Mouse (Mus musculus): ENCODE measurements around the gene Smco4. TPM values are rescaled to one million over a fixed set of nuclear protein-coding genes. Genes with fewer than 3 reads are reported as not detected.

Gene Smco4
- total RNA-seq, 2 experiments from 2014 or later: 29.0 to 35.2 TPM

DNA sequence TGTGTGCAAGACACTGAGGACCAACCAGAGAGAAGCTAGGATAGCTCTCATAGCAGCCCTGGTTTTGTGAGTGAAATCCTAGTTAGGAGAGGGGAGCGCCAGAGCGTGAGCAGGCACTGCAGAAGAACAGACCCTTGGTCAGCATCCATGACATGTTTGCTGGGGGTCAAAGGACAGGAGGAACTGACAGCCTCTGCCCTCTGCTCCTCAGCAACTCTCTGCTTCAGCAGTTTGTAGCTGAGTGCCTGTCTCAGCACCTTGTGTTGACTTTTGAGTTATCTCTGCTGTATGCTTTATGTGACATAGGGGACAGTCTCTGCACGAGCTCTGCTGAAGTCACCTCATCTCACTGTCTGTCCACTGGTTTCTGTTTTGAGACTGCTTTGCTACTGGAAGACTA, 13.6 kb downstream of the Smco4 start:
- DNase-seq: no peak

DNA sequence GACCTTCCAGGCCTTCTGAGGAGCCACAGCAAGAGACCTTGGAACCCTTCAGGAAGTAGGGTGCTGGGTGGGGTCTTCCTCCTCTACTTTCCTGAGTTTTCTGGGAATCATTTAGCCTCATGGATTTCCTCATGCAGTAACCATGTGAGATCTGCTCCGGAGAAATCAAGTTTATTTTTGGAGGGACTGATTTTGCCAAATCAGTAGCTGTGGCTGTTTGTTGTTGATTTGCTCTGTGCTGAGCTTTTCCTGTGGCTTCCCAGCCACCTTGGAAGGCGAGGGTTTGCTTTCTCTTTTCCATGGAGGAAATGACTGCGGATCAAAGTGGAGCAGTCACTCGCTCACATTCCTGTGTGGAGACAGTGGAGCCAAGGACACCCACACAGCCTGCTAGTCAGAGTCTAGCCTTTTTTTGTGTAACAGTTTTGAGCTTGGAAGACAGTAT, 14.2 kb downstream of the Smco4 start:
- peak; percentile 45 to 60 for DNase-seq

- no peak for DNase-seq
These were observed 16.1 kb downstream of the Smco4 start for GRCm38 (mm10) chr9:15509363-15509762.

DNA sequence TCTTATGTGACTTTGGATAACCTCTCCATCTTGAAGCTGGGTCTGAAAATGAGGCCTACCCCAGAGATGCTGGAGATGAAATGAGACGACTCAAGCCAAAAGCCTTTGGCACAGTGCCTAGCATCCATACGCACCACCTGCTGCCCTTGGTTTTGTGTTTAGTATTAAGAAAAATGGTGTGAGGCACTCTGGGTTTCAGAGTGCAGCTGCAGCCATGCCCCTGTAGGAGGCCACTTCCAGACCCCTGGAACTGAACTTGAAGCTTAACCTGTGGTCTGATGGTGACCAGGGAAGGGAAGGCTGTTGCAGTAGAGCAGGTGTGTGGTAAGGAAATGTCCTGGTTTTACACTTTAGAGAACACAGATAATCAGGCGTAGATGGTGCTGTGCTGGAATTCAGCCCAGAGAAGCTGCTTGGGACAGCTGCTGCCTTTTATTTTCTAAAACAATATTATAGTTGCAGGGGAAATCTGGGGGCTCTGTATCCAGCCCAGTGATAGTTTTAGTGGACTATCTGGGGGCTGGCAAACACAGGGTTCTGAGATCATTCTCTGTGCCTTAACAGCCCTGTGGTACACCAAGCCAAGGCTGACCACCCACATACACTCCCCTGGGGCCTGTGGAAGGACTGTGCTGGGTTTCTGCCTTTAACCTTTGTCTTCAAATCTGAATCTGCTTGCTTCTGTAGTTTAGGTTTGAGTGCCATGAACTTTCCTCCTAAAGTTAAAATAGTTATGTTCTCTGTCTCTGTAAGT, 17.5 kb downstream of the Smco4 start:
- DNase-seq: no peak

- DNase-seq: no peak
These were observed 19.7 kb downstream of the Smco4 start for GRCm38 (mm10) chr9:15512918-15513317.

DNA sequence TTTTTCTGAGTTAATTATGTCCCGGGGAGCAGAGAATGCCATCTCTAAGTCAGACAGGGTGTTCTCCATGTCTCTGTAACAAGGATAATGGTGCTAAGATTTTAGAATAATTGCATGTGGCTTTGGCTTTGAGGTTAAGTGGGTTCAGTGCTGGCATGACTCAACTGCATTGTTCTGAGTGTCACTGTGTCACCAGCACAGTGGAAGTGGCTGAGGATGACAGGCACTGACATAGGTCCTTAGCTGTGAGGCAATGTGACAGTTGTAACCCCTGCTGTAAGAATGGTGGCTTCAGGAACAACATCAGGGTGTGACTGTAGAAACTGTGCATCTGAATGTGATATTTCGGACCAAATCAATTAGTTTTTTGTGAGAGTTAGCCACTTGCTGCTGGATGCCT, 22.8 kb downstream of the Smco4 start:
- DNase-seq: no peak

GRCm38 (mm10) chr9:15517979-15518378, 24.7 kb downstream of the Smco4 start:
- peak; percentile 74 to 75 for DNase-seq

DNA sequence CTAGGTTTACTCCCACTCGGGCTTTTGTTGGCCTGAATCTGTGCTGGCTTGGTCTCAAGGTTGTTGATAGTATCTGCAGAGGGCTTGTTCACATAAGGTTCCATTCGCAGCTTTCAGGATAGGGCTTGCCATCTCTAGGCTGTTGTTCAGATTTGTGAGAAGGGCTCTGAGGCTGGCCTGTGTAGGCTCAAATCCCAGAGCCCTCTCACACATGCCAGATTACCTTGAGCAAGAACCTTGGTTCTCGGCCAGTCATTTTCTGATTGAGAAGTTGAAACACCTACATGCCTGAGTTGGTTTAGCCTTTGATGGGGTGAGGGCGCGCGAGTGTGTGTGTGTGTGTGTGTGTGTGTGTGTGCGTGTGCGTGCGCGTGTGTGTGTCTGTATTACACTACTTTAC, 29.1 kb downstream of the Smco4 start:
- peak; percentile 44 to 59 for DNase-seq

DNA sequence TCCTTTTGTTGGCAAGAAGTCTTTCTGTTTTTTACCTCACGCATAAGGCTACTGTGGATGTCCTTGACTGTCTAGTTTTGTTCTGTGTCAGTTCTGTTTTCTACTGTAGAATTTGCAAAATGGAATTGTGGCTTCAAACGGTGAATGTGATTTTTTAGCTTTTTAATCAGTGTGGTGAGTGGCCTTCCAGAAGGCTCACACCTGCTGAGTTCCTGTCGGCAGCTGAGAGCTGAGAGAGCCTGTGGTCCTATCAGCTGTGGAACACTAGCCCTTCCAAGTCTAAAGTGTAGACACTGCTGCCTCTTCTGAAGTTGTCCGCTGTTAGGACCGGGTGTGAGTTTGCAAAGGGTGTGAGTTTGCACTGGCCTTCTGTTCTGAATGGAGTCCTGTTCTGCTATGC, 29.7 kb downstream of the Smco4 start:
- no peak for DNase-seq

- peak; percentile 53 to 58 for DNase-seq
These were observed 30.4 kb downstream of the Smco4 start for GRCm38 (mm10) chr9:15523646-15524045.

DNA sequence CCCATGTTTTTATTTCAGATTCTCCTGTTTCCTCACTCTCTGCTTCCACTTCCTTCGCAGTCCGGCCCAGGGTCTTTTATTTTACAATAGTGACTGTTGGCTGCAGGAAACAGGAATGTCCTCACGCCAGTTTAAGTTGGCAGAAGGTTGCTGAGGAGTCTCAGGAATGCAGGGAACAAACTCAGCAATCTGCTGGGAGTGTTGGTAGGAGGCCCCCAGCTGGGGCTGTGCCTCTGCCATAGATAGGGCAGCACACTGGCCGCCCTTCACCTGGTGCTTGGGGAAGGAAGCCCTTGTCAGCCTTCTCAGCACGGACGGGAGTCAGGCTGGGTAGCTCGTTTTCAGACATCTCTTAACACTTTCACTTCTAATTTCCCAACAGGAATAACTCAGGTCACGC, 32.0 kb downstream of the Smco4 start:
- peak in 1 of 2 experiments; percentile 41 for DNase-seq

DNA sequence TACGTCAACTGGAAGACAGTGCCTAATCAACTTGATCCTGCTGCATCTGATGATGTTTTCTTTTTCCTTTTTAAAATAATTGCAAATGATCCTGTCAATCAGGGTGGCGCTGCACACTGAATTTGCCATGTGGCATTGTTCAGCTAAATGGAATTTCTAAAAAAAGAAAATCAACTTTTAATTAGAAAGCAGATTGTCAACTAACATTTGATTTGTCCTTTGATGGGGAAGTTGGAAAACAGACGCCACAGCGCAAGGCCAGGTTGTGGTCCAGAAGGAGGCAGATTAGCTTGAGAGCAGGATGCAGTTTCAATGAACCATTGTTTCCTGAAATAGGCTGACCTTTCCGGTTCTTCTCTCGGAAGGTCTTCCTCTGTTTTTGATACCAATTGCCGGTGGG, 33.3 kb downstream of the Smco4 start:
- DNase-seq: no peak

DNA sequence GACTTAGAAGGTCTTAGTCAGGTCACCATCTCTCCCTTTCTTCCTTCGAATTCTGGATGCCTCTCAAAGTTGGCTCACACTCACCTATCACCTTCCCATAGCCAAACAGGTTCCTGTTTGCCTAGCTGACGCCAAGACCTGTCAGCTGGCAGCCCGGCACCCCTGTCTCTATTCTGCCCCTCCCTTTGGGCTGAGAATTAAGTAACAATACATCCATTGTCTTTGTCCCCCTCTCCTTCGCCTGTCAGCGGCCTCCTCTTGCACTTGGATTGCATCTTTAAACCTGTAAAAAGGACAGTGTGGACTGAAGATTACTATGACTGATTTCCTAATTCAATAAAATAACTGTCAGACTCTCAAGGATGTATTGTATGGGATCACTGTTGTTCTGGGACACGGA, 34.6 kb downstream of the Smco4 start:
- DNase-seq: no peak

- no peak for DNase-seq
These were observed 35.1 kb downstream of the Smco4 start for GRCm38 (mm10) chr9:15528368-15528767.

- peak in 1 of 2 experiments; percentile 36 for DNase-seq
These were observed 36.2 kb downstream of the Smco4 start for GRCm38 (mm10) chr9:15529275-15529964.

DNA sequence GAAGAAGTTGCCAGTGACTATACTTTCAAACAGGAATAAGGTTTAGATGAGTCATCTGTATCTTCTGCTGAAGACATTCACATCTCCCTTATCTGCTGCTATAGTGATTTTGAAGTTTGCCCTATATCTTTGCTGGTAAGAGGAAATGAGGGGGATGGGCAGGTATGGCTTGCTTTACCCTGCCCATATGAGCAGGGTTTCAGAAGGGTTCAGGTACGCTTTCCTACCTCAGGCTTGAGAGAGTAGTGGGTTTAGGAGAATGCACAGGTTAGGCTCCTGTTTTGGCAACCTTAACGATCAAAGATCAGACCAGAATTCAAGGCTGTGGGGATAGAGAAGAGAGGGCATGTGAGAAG, 36.7 kb downstream of the Smco4 start:
- no peak for DNase-seq

- no peak for DNase-seq
These were observed 38.0 kb downstream of the Smco4 start for GRCm38 (mm10) chr9:15531204-15531603.

GRCm38 (mm10) chr9:15533336-15534070, 40.3 kb downstream of the Smco4 start:
- DNase-seq: no peak

- DNase-seq: no peak
These were observed 40.9 kb downstream of the Smco4 start for GRCm38 (mm10) chr9:15534110-15534509.

DNA sequence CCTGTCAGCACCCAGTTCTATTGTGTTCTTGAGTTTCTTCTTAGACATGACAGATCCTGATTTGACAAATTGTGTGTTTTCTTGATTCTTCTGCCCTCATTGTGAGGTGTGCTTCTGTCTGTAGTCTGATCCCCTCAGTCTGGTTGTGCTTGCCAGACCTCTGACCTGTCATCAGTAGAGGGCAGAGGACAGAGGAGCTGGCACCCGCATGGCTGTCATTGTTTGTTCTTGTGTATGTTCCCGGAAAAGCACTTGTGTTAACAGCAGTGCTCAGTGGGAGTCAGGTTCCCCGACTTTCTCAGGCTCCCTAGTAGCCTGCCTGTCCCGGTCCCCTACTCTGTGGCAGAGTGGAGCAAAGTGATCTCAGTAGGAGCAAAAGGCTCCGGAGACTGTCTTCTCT, 42.2 kb downstream of the Smco4 start:
- DNase-seq: no peak

DNA sequence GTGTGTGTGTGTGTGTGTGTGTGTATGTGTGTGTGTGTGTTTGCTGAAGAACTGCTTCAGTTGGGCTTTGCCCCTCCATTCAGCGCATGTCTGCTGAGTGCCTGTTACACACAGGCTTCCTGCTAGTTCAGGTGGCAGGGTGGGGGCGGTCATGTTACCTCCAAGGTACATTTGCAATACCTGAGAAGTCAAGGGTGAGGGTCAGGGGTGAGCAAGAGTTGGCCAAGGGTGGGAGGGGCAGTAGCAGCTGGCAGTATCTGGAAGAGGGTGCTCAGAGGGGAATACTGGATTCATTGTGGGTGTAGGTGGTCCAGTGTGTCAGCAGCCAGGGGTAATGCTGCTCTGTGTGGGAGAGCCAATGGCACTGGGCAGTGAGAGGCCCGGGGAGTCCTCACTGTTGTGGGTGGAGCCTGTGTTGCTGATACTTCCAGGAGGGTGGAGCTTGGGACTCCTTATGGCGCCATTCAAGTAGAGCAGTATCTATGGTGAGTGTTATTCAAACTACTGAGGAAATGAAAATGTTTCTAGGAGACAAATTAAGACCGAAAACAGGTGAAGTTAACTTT, 43.7 kb downstream of the Smco4 start:
- DNase-seq: no peak

GRCm38 (mm10) chr9:15537455-15538048, 44.3 kb downstream of the Smco4 start:
- no peak for DNase-seq
